Comparison of ENCODE assay signal across 19 mouse cellular contexts in genomic region chr10:71734481-71734880, GRCm38 (mm10).
"Had no signal": no experiment of that assay in that cellular context is flagged by ENCODE, and none has a peak within 500 bp of the region (broad histone marks: within the 10 kb centered on the region; RNA-seq: fewer than 3 reads in every experiment).

No protein-coding gene starts in this region.

- H3K27ac ChIP-seq: midbrain, embryonic 10.5 days; midbrain, embryonic 12.5 days; neural tube, embryonic 13.5 days; neural tube, embryonic 15.5 days had no signal

- ATAC-seq: midbrain, embryonic 16.5 days had no signal

- H3K4me3 ChIP-seq: midbrain, embryonic 10.5 days; midbrain, embryonic 12.5 days; myocyte; neural tube, embryonic 13.5 days; neural tube, embryonic 15.5 days had no signal

- DNase-seq: lung, adult 18-20 months; lung, embryonic 14.5 days; lung, postnatal 10 days; lung, postnatal 4 days; midbrain, embryonic 14.5 days; retina, postnatal 1 day; right cerebral cortex, adult 18-20 months; right cerebral cortex, postnatal 25 days; right cerebral cortex, postnatal 4 days; spleen, adult 18-20 months; thymus, adult 18-20 months; thymus, postnatal 14 days; thymus, postnatal 4 days had no signal
